Mouse (Mus musculus): ENCODE results near the gene Gng11.

The Gng11 gene

GRCm38 (mm10) chr6:4003890-4004306, at the start of gene Gng11:
TSS of gene Gng11 (plus strand) at chr6:4003904.
- peak; percentile 68 for DNase-seq (ENCODE audit: low spot score)

GRCm38 (mm10) chr6:3954969-3955368, 48.7 kb upstream of the Gng11 start:
- DNase-seq (ENCODE audit: low spot score) = no peak

GRCm38 (mm10) chr6:3967676-3968626, 35.8 kb upstream of the Gng11 start:
- peak; percentile 17 for DNase-seq (ENCODE audit: low spot score)

GRCm38 (mm10) chr6:3973679-3974078, 30.0 kb upstream of the Gng11 start:
- no peak for DNase-seq (ENCODE audit: low spot score)

GRCm38 (mm10) chr6:3982661-3983284, 20.9 kb upstream of the Gng11 start:
- DNase-seq (ENCODE audit: low spot score) = no peak

GRCm38 (mm10) chr6:3988750-3989149, 15.0 kb upstream of the Gng11 start, which contains the start of gene Tfpi2:
TSS of gene Tfpi2 (minus strand) at chr6:3988919.
- DNase-seq (ENCODE audit: low spot score) = peak; percentile 75

GRCm38 (mm10) chr6:3993492-3993891, 10.2 kb upstream of the Gng11 start, which contains the start of gene Gngt1:
TSS of gene Gngt1 (plus strand) at chr6:3993792.
- DNase-seq (ENCODE audit: low spot score) = no peak

GRCm38 (mm10) chr6:3998089-3998488, 5.6 kb upstream of the Gng11 start:
- no peak for DNase-seq (ENCODE audit: low spot score)

- DNase-seq (ENCODE audit: low spot score) = no peak
These were observed 4.4 kb upstream of the Gng11 start for GRCm38 (mm10) chr6:3999296-3999695.

GRCm38 (mm10) chr6:4000716-4001115, 3.0 kb upstream of the Gng11 start:
- no peak for DNase-seq (ENCODE audit: low spot score)

- DNase-seq (ENCODE audit: low spot score) = no peak
These were observed 259 bp upstream of the Gng11 start for GRCm38 (mm10) chr6:4003445-4003844.

GRCm38 (mm10) chr6:4004808-4005207, 1.1 kb downstream of the Gng11 start:
- DNase-seq (ENCODE audit: low spot score) = no peak

GRCm38 (mm10) chr6:4008501-4009040, 4.9 kb downstream of the Gng11 start:
- DNase-seq (ENCODE audit: low spot score) = no peak

GRCm38 (mm10) chr6:4009548-4009947, 5.8 kb downstream of the Gng11 start:
- DNase-seq (ENCODE audit: low spot score) = no peak

- DNase-seq (ENCODE audit: low spot score) = no peak
These were observed 18.9 kb downstream of the Gng11 start for GRCm38 (mm10) chr6:4022645-4023044.

- no peak for DNase-seq (ENCODE audit: low spot score)
These were observed 22.7 kb downstream of the Gng11 start for GRCm38 (mm10) chr6:4026367-4026766.

- DNase-seq (ENCODE audit: low spot score) = no peak
These were observed 27.3 kb downstream of the Gng11 start for GRCm38 (mm10) chr6:4030956-4031355.

GRCm38 (mm10) chr6:4041821-4042220, 38.1 kb downstream of the Gng11 start:
- DNase-seq (ENCODE audit: low spot score) = no peak

GRCm38 (mm10) chr6:4047200-4047599, 43.5 kb downstream of the Gng11 start:
- no peak for DNase-seq (ENCODE audit: low spot score)

GRCm38 (mm10) chr6:4052843-4053242, 49.1 kb downstream of the Gng11 start:
- no peak for DNase-seq (ENCODE audit: low spot score)

- no peak for DNase-seq (ENCODE audit: low spot score)
These were observed 50.7 kb downstream of the Gng11 start for GRCm38 (mm10) chr6:4054387-4054786.
